Mouse (Mus musculus): ENCODE measurements around the gene Bpifb1. TPM values are rescaled to one million over a fixed set of nuclear protein-coding genes. Genes with fewer than 3 reads are reported as not detected.
"Not testable (repeated sequence)": the region's sequence is repeated elsewhere in the genome, so short reads cannot be mapped to it uniquely, and the experiment has no call there.

Gene Bpifb1
- polyA plus RNA-seq, 1 experiment, result 1.5 TPM

GRCm38 (mm10) chr2:154163306-154163705 is 27.3 kb upstream of the Bpifb1 start:
- no peak for TF ChIP-seq POLR2A (IDR thresholded peaks at IDR 0.05; ENCODE audit: control insufficient read depth, extremely low read depth, insufficient read depth, low read length, poor library complexity)
- TF ChIP-seq CTCF (IDR thresholded peaks at IDR 0.05; ENCODE audit: borderline replicate concordance, control insufficient read depth, extremely low read depth, insufficient read depth, low read length, poor library complexity), result no peak
- H3K4me3 ChIP-seq (ENCODE audit: control insufficient read depth, insufficient read depth, low read length), result no peak overlapping the region
- H3K36me3 ChIP-seq (ENCODE audit: control insufficient read depth, insufficient read depth, low read length), result no peaks in the 10 kb centered on the region
- WGBS, result 94% methylated on average over 5 of the region's 5 CpGs
- no peak for DNase-seq
- no peaks in the 10 kb centered on the region for H3K27me3 ChIP-seq (ENCODE audit: control insufficient read depth, insufficient read depth, low read length)
- H3K27ac ChIP-seq (ENCODE audit: control insufficient read depth, insufficient read depth, low read length), result no peak overlapping the region
- H3K4me1 ChIP-seq (replicated peaks; ENCODE audit: control insufficient read depth, insufficient read depth, low read length), result no peaks in the 10 kb centered on the region

GRCm38 (mm10) chr2:154169172-154169571 is 21.4 kb upstream of the Bpifb1 start:
- no peaks in the 10 kb centered on the region for H3K36me3 ChIP-seq (ENCODE audit: control insufficient read depth, insufficient read depth, low read length)
- H3K27ac ChIP-seq (ENCODE audit: control insufficient read depth, insufficient read depth, low read length), result no peak overlapping the region
- TF ChIP-seq POLR2A (IDR thresholded peaks at IDR 0.05; ENCODE audit: control insufficient read depth, extremely low read depth, insufficient read depth, low read length, poor library complexity) (no peak), CTCF (IDR thresholded peaks at IDR 0.05; ENCODE audit: borderline replicate concordance, control insufficient read depth, extremely low read depth, insufficient read depth, low read length, poor library complexity) (no peak)
- H3K27me3 ChIP-seq (ENCODE audit: control insufficient read depth, insufficient read depth, low read length), result no peaks in the 10 kb centered on the region
- no peaks in the 10 kb centered on the region for H3K4me1 ChIP-seq (replicated peaks; ENCODE audit: control insufficient read depth, insufficient read depth, low read length)
- no peak overlapping the region for H3K4me3 ChIP-seq (ENCODE audit: control insufficient read depth, insufficient read depth, low read length)
- 68% methylated on average over 3 of the region's 3 CpGs for WGBS
- DNase-seq, result no peak

- DNase-seq, result no peak
- Histone ChIP-seq H3K4me3 (ENCODE audit: control insufficient read depth, insufficient read depth, low read length) (no peak overlapping the region), H3K27ac (ENCODE audit: control insufficient read depth, insufficient read depth, low read length) (no peak overlapping the region), H3K27me3 (ENCODE audit: control insufficient read depth, insufficient read depth, low read length) (no peaks in the 10 kb centered on the region), H3K36me3 (ENCODE audit: control insufficient read depth, insufficient read depth, low read length) (no peaks in the 10 kb centered on the region), H3K4me1 (replicated peaks; ENCODE audit: control insufficient read depth, insufficient read depth, low read length) (no peaks in the 10 kb centered on the region)
- 66% methylated on average over 6 of the region's 6 CpGs for WGBS
- no peak for TF ChIP-seq POLR2A (IDR thresholded peaks at IDR 0.05; ENCODE audit: control insufficient read depth, extremely low read depth, insufficient read depth, low read length, poor library complexity)
Observed at GRCm38 (mm10) chr2:154171621-154172020, 19.0 kb upstream of the Bpifb1 start.

GRCm38 (mm10) chr2:154173313-154173712 is 17.3 kb upstream of the Bpifb1 start:
- no peak for TF ChIP-seq POLR2A (IDR thresholded peaks at IDR 0.05; ENCODE audit: control insufficient read depth, extremely low read depth, insufficient read depth, low read length, poor library complexity)
- TF ChIP-seq CTCF (IDR thresholded peaks at IDR 0.05; ENCODE audit: borderline replicate concordance, control insufficient read depth, extremely low read depth, insufficient read depth, low read length, poor library complexity), result no peak
- no peak overlapping the region for H3K4me3 ChIP-seq (ENCODE audit: control insufficient read depth, insufficient read depth, low read length)
- peak; percentile 9 for DNase-seq
- no peaks in the 10 kb centered on the region for H3K27me3 ChIP-seq (ENCODE audit: control insufficient read depth, insufficient read depth, low read length)
- 26% methylated on average over 1 of the region's 1 CpGs for WGBS
- H3K36me3 ChIP-seq (ENCODE audit: control insufficient read depth, insufficient read depth, low read length), result no peaks in the 10 kb centered on the region
- no peak overlapping the region for H3K27ac ChIP-seq (ENCODE audit: control insufficient read depth, insufficient read depth, low read length)
- no peaks in the 10 kb centered on the region for H3K4me1 ChIP-seq (replicated peaks; ENCODE audit: control insufficient read depth, insufficient read depth, low read length)

- not testable (repeated sequence) for H3K27me3 ChIP-seq (ENCODE audit: control insufficient read depth, insufficient read depth, low read length); H3K36me3 ChIP-seq (ENCODE audit: control insufficient read depth, insufficient read depth, low read length); H3K4me3 ChIP-seq (ENCODE audit: control insufficient read depth, insufficient read depth, low read length); H3K27ac ChIP-seq (ENCODE audit: control insufficient read depth, insufficient read depth, low read length); DNase-seq; H3K4me1 ChIP-seq (replicated peaks; ENCODE audit: control insufficient read depth, insufficient read depth, low read length)
- WGBS, result 89% methylated on average over 7 of the region's 7 CpGs
Observed at GRCm38 (mm10) chr2:154181900-154182299, 8.7 kb upstream of the Bpifb1 start.

GRCm38 (mm10) chr2:154183061-154183460 is 7.6 kb upstream of the Bpifb1 start:
- H3K4me1 ChIP-seq (replicated peaks; ENCODE audit: control insufficient read depth, insufficient read depth, low read length); H3K4me3 ChIP-seq (ENCODE audit: control insufficient read depth, insufficient read depth, low read length); H3K27me3 ChIP-seq (ENCODE audit: control insufficient read depth, insufficient read depth, low read length); DNase-seq; H3K36me3 ChIP-seq (ENCODE audit: control insufficient read depth, insufficient read depth, low read length); H3K27ac ChIP-seq (ENCODE audit: control insufficient read depth, insufficient read depth, low read length): not testable (repeated sequence)
- 84% methylated on average over 4 of the region's 4 CpGs for WGBS

GRCm38 (mm10) chr2:154185319-154185718 is 5.3 kb upstream of the Bpifb1 start:
- Histone ChIP-seq H3K27me3 (ENCODE audit: control insufficient read depth, insufficient read depth, low read length) (no peaks in the 10 kb centered on the region), H3K27ac (ENCODE audit: control insufficient read depth, insufficient read depth, low read length) (no peak overlapping the region), H3K4me1 (replicated peaks; ENCODE audit: control insufficient read depth, insufficient read depth, low read length) (no peaks in the 10 kb centered on the region), H3K36me3 (ENCODE audit: control insufficient read depth, insufficient read depth, low read length) (no peaks in the 10 kb centered on the region), H3K4me3 (ENCODE audit: control insufficient read depth, insufficient read depth, low read length) (no peak overlapping the region)
- DNase-seq, result no peak
- 96% methylated on average over 6 of the region's 6 CpGs for WGBS
- TF ChIP-seq POLR2A (IDR thresholded peaks at IDR 0.05; ENCODE audit: control insufficient read depth, extremely low read depth, insufficient read depth, low read length, poor library complexity), result no peak
- no peak for TF ChIP-seq CTCF (IDR thresholded peaks at IDR 0.05; ENCODE audit: borderline replicate concordance, control insufficient read depth, extremely low read depth, insufficient read depth, low read length, poor library complexity)

Data from thymus, adult 2 months (tissue).